Mouse (Mus musculus) T-helper 1 cell (primary cell): Measurements from ENCODE around the gene Celsr2.

Experiments
- in situ Hi-C: fragments of 300-600 bp; cut with MboI, MseI; formaldehyde crosslinking; loops from one replicate; pipeline ENCODE4 v1.15.1; 2025; ENCODE audit warnings: high pct_unique_total_duplicates

Gene Celsr2

DNA sequence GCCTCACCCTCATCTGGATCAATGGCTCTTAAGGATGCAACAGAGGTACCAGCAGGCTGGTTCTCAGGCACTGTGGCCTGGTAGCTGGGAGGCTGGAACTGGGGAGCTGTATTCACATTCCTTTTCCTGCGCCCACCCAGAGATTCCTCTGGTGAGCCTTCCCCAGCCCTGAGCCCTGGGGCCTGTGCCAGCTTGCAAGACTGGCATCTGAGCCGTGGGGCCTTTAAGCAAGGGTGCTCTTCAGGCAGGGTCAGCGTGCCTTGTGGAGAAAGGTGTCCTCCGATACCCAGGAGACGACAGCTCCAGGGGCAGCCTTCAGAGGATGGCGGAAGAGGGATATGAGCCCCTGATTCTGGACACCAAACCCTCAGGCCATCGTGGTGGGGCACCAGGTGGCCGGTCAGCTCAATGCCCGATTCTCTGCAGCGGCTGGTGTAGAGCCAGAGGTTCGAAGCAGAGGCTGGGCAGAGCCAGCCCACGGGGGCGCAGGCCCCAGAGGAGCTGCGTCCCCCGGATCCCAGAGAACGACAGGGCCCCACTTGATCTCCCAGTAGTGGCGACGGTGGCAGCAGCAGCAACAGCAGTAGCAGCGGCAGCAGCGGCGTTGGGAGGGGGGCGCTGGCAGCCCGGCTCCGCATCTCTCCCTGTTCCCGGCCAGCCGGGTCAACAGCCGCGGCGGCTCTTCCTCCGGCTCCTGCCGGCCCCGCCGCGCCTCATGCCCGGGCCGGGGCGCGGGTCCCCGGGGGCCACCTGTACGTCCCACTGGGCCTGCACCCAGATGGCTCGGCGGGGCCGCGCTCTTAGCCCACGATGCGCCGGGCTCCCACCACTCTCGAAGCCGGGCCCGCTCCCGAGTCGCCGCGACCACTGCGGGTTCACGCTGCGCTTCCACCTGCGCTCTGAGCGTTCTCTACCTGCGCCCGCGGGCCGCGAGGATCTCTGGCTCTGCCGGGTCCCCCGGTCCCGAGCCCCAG is at the start of gene Celsr2:
Gene Celsr2, minus strand, starts transcription at position 696 of the 974 bp plus-strand sequence.
- in situ Hi-C loops = no loop called here

DNA sequence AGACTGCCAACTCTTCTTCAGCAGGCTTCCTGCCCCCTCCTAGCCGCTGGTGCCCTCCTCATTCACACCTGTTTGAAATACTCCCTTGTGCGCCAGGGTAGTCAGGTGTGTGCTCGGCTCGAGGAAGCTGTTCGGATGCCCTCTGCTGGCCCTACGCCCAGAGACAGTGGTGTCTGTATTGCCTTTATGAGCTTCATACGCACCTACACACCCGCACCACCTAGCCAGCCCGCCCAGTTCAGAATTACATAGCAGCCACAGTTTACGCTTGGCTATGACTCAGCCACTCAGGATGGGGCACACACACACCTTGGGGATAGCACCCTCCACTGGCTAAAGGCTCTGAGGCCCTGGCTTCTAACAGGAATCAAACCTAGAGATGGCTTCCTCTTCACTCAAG is 43.5 kb upstream of the Celsr2 start:
- in situ Hi-C loops = no loop called here

DNA sequence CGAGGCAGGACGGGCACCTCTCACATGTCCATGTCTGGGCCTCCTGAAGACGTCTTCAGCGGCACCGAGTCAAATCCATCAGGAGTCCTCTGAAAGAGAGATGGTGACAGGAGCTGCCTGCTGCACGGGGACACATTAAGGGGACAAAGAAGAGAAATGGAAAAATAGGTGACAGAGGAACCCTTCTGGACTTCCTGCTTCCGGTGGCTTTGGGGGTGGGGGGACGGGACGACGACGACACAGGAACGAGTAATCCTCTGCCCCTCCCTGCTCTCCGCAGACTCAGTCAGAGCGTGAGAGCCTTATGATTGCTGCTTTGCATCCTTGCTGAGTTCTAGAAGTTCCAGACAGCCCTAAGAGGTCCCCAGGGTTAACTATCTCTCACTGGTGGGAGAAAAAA is 43.0 kb upstream of the Celsr2 start:
- in situ Hi-C loops = no loop called here

DNA sequence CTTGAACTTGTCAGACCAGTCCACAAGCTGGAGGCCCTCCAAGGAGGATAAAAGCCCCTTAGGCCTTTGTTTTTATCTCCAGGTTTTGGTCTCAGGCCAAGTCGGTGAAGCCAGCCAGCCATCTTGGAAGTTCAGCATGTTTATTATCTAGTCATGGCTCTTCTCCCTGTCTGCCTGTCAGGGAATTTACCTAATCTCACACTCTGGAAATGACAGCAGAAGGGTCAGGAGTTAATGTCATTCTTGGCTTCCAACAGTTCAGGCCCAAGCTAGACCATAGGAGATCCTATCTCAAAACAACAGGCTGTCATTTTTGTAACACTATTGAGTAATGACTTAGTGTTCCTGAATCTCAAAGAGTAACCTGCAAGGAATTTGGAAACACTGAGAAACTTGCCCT is 38.8 kb upstream of the Celsr2 start:
- in situ Hi-C loops = no loop called here

DNA sequence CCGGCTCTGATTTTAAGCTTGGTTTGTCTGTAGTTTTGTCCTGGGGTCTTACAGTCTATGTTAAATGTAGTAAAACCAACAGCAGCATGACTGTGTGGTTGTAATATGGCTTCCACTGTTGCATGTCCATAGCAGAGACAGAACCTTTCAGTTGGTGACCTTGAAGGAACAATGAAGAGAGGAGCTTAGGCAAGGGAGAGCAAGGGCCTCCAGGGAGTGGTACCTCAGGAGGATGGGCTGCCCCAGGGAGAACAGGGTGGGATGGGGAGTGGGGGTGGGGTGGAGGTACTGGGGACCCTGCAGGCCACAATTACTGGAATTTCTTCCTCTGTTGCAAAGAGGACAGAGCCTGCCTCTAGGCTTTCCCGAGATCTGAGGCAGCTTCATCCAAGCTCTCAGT is 36.6 kb upstream of the Celsr2 start:
- in situ Hi-C loops = no loop called here

DNA sequence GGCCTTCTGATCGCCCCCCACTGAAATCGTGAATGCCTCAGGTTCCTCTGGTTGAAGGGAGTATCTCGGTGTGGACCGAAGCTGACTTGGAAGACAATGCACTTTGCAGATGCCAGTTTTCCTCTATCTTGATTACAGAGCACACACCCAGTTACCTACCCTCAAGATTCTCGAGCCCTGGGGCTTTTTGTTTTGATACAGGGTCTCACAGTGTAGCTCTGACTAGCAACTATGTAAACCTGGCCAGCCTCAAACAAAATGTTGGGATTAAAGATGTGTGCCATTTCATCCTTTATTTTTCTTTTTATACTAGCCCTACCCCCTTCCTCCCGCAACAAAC is 30.0 kb upstream of the Celsr2 start:
- in situ Hi-C loops = no loop called here

DNA sequence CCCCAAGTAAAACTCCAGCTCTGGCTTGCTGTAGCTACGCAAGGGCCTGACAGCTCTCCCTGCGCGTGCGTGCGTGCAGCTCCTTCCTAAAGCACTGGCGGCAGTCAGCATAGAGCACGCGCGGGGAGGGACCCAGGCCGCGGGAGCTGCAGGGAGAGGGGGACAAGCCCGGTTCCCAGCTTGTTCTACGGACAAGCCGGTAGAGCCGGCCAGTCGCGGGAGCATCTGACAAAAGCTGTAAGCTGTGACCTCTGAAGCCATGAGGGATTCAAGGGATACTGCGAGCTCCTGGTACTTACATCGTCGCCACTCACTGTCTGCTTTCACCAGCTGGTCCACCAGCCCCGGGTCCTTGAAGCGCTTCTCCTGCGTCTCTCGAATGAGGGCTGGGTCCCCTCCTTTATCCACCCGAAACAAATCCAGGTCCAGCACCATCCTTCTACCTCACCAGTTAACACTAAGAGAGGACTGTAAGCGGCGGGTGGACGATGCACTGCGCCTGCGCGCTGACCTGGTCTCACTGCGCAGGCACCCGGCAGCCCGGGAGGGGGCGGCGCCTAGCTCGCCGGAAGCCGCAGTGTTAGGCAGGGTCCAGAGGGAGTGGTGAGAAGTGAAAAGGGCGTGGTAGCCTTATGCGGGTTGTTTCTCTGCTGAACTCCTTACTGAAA is 29.5 kb upstream of the Celsr2 start, which contains the start of gene Sars:
Gene Sars, minus strand, starts transcription at position 512 of the 668 bp plus-strand sequence.
- in situ Hi-C loops = no loop called here

DNA sequence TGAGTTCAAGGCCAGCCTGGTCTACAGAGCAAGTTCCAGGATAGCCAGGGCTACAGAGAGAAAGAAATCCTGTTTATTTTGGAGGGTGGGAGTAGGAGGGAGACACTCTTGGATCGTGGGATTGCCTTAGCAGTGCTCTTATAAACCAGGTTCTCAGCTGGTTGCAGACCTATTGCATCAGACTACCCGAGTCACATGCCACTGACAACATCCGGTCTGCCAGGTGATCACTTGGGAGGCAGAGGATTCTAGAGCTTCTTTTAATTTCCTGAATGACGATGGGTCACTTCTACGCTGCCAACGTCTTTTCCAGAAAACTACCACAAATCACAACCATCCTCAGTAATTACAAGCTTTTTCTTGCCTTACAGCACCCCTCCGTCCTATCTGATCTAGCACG is 28.7 kb upstream of the Celsr2 start:
- in situ Hi-C loops = no loop called here

DNA sequence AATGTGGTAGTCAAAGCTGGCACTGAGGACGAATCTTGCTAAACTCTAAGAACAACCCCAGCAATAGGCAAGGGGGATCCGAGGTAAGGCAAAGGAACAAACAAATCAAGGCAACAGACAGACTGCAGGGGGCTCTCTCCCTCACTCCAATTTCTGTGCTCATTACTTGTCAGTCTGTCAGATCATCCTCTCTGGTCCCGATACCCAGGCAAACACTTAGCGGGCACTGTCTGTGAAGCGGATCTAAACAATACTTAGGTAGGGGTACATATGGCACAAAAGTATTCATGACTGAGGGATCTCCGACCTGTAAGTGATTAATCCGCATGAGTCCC is 21.0 kb upstream of the Celsr2 start:
- in situ Hi-C loops = no loop called here

DNA sequence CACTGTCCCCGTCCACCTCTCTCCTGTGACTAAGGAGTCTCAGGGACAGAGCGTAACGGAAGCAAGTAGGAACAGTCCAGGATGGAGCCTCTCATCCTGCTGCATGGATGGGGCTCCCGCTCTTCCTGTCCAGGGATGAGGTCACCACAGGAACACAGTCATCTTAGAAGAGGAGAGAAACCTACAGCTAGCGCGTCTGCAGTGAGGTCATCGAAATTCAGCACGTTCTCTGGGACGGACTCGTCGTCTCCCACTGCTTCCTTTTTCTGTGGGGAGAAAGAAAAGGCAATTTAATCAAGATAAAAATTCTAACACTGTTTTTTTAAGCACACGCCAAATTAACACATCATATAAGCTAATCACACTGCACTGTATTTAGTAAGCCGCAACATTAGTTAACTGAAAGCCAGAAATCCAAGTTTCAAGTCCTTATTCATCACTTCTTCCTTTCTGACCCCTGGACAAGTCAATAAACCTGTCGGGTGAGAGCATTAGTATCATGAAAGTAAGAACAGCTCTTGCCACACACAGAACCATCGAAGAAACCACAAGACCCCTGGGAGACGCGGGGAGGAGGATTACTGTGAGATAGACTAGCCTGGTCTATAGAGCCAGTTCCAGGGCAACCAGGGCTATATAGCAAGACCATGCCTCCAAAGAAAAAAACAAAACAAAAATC is 20.5 kb upstream of the Celsr2 start:
- in situ Hi-C loops = no loop called here

DNA sequence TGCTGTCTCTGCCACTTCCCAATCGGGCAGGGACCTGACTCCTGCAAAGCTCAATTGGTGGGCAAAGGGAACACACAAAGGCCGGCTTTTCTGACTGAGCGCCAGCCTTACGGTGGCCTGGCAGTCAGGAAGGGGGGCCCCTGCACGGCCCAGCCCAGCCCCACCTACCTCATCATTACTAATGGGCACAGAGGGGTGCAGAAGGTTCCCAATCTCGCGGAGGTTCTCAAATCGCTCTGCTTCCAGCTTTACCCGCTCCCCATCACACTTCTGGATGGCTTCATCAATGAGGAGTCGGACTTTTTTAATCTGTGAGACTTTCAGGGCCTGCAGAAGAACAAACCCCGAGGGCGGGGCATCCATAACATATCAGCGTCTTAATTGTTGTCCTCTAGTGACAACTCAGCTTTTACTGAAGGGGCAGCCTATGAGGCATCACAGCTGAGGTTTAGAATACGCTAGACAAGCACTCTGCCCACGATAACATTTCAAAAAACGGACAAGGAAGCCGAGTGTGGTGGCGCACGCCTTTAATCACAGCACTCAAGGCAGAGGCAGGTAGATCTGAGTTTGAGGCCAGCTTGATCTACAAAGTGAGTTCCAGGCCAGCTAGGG is 18.6 kb upstream of the Celsr2 start:
- in situ Hi-C loops = loop anchor here (5.0 kb wide), 1 partner anchor 53 kb away; no protein-coding TSS in a partner anchor

DNA sequence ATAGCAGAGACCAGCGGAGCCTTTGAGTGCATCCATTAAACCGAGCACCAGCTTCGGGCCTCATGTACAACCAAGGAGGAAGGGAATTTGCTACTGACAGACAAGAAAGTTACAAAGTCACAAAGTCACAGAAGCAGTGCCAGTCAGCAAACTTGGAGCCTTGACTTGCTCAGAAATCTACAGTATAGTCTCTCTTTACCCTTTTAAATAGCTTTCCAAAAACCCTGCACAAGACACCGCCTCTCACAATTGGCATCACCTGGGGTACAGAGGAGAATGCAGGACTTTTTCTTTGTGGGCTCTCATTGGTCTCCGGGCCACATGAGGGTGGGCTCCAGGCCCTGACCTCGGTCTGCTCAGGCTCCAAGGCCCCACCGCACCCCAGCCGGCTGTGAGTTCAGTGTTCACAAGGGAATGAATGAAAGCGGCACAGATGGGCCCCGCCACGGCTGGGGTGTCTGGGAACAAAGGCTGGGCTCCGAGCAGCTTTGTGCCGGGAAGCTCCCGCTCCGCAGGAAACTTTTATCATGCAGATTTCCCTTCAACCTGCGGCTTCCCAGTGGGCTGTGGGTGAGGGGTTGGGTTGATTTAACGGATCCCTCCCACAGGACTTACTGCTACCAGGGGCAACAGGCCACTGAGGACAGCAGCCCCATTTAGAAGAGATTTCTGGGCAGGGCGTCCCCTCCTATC is 18.0 kb upstream of the Celsr2 start:
- in situ Hi-C loops = loop anchor here (5.0 kb wide), 1 partner anchor 54 kb away; no protein-coding TSS in a partner anchor

DNA sequence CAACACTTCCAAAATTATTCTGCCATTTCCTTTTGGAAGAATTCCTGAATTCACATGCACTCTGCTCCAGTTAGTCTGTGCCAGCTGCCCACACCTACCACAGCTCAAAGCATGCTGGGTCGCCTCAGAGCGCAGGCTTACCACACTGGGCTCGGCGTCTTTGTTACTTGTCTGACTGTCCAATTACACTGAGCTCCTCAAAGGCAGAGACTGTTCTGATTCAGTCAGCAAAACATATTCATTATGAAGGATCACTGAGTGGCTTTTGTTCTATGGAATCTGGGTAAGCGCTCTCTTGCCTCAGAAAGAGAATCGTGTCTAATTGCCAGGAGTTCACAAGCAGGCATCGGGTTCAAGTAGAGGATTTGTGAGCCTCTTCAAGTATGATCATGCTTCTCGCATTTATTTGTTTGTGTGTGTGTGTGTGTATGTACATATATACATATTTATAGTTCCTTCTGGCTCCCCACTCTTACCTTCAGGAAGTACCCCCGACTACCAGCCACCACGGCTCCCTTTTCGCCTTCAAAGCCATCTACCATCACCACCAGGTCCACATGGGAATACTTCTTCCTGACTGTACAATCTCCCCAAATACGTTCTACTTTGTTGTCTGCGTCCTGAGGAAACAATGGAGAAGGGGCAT is 17.3 kb upstream of the Celsr2 start:
- in situ Hi-C loops = loop anchor here (5.0 kb wide), 1 partner anchor 55 kb away; no protein-coding TSS in a partner anchor

DNA sequence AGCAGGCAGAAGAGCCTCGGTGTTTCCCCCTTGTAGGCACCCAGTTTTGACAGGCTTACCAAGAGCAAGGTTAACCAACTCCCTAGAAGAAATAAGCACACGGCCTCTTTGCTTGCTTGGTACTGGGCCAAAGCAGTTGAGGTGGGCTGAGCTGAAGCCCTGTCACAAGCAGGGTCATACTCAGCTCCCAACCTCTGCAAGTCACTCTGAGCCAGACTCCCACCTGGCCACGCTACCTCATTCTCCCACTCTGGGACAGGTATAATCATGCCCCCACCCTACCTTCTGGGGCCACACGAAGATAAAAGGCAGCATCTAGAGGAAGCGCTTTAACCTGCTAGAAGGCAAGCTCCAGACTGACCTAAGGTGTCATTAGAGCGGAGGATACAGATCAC is 10.3 kb upstream of the Celsr2 start:
- in situ Hi-C loops = no loop called here

DNA sequence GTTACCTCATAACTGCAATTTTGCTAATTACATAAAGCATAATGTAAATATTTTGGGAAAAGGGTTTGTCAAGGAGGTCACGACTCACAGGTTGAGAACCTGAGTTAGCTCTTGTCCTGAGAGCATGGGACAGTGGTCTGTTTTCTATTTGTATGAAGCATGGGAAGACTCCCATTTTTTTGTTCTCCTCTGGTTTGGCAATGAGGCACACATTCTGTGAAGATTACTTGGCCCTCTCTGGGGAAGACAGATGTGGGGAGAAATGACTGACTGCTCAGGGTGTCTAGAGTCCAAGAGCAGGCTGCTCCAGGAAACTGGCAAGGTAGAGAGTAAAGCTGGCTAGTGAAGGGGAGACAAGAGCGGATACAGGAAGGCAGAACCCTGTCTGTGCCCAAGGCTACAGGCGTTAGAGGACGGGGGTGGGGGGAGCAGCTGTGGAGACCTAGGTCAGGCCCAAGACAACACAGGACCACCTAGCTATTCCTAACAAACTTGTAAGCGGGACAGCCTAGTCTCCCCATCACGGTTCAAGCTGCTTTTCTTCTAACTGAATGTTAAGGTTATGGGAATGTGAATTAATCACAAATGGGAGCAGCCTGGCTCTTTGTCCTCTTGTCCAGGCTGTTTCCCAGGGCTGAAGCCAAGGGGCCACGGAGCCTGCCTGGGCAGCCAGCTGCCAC is 9.7 kb upstream of the Celsr2 start:
- in situ Hi-C loops = no loop called here

DNA sequence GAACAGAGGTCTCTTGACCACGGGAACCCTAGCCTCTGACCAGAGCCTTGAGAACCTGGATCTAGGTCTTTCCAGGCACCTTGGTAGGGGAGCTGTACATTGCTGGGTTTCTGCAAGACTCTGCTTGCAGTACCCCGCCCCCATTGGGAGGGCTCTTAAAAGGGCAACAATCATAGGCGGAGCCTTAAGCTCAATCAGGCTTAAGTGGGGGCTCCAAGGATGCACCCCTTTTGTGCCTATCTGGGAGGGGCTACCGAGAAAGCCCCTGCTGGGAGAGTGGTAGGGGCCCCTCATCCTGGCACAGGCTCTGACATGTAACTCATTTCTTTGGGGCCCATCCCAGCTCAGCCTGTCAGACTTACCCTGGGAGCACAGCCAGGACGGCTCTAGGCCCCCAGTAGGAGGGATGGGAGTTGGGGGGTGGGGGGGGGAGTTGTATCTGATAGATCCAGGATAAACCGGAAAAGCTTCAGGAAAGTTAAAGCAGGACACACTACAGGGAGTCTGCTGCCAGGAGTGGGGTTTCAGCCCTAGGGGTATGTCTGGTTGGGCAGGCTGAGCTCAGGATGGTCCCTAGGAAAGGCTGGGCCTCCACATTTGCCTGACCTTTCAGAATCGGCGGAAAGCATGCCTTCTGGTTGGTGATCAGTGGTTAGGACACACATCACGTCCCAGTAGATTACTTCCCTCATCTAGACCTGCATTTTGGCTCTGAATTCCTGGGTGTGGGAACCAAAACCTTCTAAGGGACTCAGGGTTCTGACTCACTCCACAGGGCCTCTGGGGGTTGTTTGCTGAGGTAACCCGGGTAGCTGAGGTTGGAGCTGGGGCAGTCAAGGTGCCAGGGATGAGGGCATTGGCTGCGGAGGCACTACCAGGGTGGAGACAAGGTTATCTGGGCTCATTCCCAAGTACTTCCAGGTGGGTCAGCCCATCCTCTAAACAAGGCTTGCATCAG is 8.8 kb upstream of the Celsr2 start:
- in situ Hi-C loops = no loop called here

DNA sequence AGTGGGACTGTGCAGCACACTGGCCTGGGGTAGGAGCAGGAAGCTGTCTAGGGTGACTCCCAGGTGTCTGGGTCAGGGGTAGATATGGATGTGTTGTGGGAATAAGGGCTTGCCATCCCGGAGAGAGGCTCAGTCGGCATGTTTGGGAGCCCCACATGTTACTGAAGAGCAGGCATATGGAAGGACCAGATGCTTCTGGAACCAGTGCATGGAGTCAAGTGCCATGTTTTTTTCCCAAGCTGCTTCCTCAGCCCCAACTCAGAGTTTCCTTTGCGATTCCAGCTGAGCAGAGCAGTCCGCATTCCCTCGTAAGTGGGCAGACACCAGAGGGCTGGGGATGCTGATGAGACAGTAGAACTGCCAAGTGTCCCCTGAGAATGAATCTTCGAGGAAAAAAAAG is 7.7 kb upstream of the Celsr2 start:
- in situ Hi-C loops = no loop called here

DNA sequence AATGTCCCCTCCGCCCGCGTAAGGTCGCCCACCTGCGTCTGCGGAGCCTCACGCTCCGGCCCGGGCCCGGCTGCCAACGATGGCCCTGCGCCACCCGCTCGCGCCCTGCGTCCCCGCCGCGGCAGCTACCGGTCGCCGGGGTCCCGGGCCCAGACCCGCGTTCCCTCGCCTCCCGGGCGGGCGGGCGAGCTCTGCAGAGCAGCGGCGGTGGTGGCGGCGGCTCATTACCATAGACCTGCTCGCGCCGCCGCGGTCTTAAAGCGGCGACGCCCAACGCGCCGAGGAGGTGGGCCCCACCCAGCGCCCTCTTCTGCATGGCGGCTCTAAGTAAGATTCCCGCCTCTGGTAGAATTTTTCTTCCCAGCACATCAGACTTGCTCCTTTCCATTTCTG is 475 bp upstream of the Celsr2 start:
- in situ Hi-C loops = no loop called here
